Mouse (Mus musculus): Measurements from ENCODE around the gene Sept9. TPM values are rescaled to one million over a fixed set of nuclear protein-coding genes. Genes with fewer than 3 reads are reported as not detected.

The Sept9 gene
- total RNA-seq, 2 experiments from 2014 or later, result 65.0 to 69.0 TPM

Other genes with a start within 250 kb of the Sept9 start
- gene Sec14l1, start 84.5 kb upstream of the Sept9 start, total RNA-seq (2021), result 100 to 1,000 TPM; 144 to 145 TPM

Data from left cerebral cortex, postnatal 10 days (tissue).